22 mouse cellular contexts compared by ENCODE assay signal in genomic region chr4:144980110-144980509, GRCm38 (mm10).
A peak's percentile ranks its signal among the peaks of the same experiment; 100 is the strongest.
DNase-seq lines count a peak whose midpoint lies in the region; ATAC-seq lines count a peak whose summit lies in the region.
"Had no signal": no experiment of that assay in that cellular context is flagged by ENCODE, and none has a peak within 500 bp of the region (broad histone marks: within the 10 kb centered on the region; RNA-seq: fewer than 3 reads in every experiment).

No protein-coding gene starts in this region.

- peaks cover 11% of the 10 kb centered on the region for H3K36me3 ChIP-seq in limb, embryonic 13.5 days
- H3K36me3 ChIP-seq: stomach, embryonic 15.5 days had no signal

- peak; percentile 38 for DNase-seq in 416B (ENCODE audit: low read depth)
- DNase-seq in CD4-positive helper T cell, adult 2 months (ENCODE audit: low read depth, low spot score): peak; percentile 15
- DNase-seq in layer of hippocampus, adult 8-10 months (ENCODE audit: low spot score in 2 of 2): no peak
- no peak for DNase-seq in left cerebral cortex, postnatal 4 days
- DNase-seq in thymus, postnatal 10 days (ENCODE audit: low spot score in 2 of 2): no peak
- DNase-seq: adrenal gland, postnatal 36 days; cerebellum, adult 2 months; cerebellum, postnatal 36 days; gastrocnemius, postnatal 10 days; kidney, adult 18-20 months; lung, embryonic 14.5 days; midbrain, embryonic 14.5 days; spleen, adult 18-20 months; thymus, adult 18-20 months had no signal

- H3K27ac ChIP-seq in limb, embryonic 13.5 days: peak overlapping the region; percentile 59; the same call in 1 of the 2 replicates
- H3K27ac ChIP-seq: forebrain, embryonic 13.5 days; stomach, embryonic 15.5 days had no signal

- no peak overlapping the region for H3K4me2 ChIP-seq in limb, embryonic 13.5 days (replicated peaks)
- H3K4me2 ChIP-seq: forebrain, embryonic 13.5 days; heart, embryonic 13.5 days; lung, embryonic 14.5 days; stomach, embryonic 15.5 days had no signal

- 60% methylated on average over 2 of the region's 2 CpGs for WGBS in limb, embryonic 13.5 days

- H3K9me3 ChIP-seq in limb, embryonic 13.5 days: no peaks in the 10 kb centered on the region
- H3K9me3 ChIP-seq: forebrain, embryonic 13.5 days; heart, embryonic 13.5 days; megakaryocyte, embryonic 14.5 days; stomach, embryonic 15.5 days had no signal

- ATAC-seq in common myeloid progenitor, adult 5-6 weeks (replicated peaks; ENCODE audit: low read depth, poor library complexity, severe bottlenecking): 0 out of 2 replicates have a peak, but pooled peaks have one; percentile 20
- ATAC-seq in limb, embryonic 13.5 days (ENCODE audit: low FRiP score, low read depth): no peak
- ATAC-seq: forebrain, embryonic 13.5 days; hindbrain, embryonic 16.5 days had no signal

- H3K27me3 ChIP-seq in limb, embryonic 13.5 days: no peaks in the 10 kb centered on the region
- H3K27me3 ChIP-seq: forebrain, embryonic 13.5 days; heart, embryonic 13.5 days; megakaryocyte, embryonic 14.5 days; stomach, embryonic 15.5 days had no signal

- no peak overlapping the region for H3K9ac ChIP-seq in limb, embryonic 13.5 days
- H3K9ac ChIP-seq: forebrain, embryonic 13.5 days; heart, embryonic 13.5 days; lung, embryonic 14.5 days; stomach, embryonic 15.5 days had no signal

- intact Hi-C loops in left cerebral cortex, postnatal 4 days (cut with DNase I): no loop called here

- no peak overlapping the region for H3K4me3 ChIP-seq in limb, embryonic 13.5 days
- H3K4me3 ChIP-seq: erythroblast, embryonic 14.5 days; forebrain, embryonic 13.5 days; heart, embryonic 13.5 days; megakaryocyte, embryonic 14.5 days; stomach, embryonic 15.5 days had no signal

- peaks cover 62% of the 10 kb centered on the region for H3K4me1 ChIP-seq in limb, embryonic 13.5 days
- H3K4me1 ChIP-seq: forebrain, embryonic 13.5 days; stomach, embryonic 15.5 days had no signal

Comparison
In these comparisons a context has a peak if more than half of its experiments do, and no peak if none do; other contexts are left out.
1. DNase-seq: peak in 416B (single experiment) and CD4-positive helper T cell, adult 2 months (single experiment); none in layer of hippocampus, adult 8-10 months (0 of 2), left cerebral cortex, postnatal 4 days (single experiment) and thymus, postnatal 10 days (0 of 2).